Mouse (Mus musculus) leukemia stem cell, adult 10-12 weeks (primary cell): ENCODE measurements around the gene Gm21366. TPM values are rescaled to one million over a fixed set of nuclear protein-coding genes. Genes with fewer than 3 reads are reported as not detected.

Experiments used
- polyA plus RNA-seq: library from polyadenylated mRNA; stranded (reverse); fragments of >175 nt; gene quantifications from 2 replicates; pipeline ENCODE4 v1.2.3, GENCODE M21; 2012; ENCODE audit warnings: low replicate concordance

Gene Gm21366
- polyA plus RNA-seq: not detected in 2 replicates

DNA sequence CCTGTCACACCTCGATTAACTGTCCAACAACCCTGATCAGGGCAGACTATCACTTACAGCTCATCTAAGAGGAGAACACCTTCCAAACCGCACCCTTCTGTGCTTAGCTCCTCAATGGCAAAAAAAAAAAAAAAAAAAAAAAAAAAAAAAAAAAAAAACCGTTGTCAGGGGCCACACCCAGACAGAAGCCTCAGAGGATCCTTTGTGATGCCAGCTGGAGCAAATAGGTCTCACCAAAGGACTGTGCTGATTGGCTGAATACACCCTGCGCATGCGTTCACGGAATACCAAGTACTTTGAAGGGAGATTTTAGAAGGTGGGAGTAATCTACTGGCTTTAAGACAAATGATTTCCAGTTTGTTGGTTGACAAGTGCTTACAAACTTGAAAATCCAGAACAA is at the start of gene Gm21366:
Gm21366 (minus strand) TSS at position 101 of the 400 bp plus-strand sequence.

